Mouse (Mus musculus) layer of hippocampus, adult 2 months (tissue): ENCODE data around the gene Nrip3. TPM values are rescaled to one million over a fixed set of nuclear protein-coding genes. Genes with fewer than 3 reads are reported as not detected.

Source experiments
- DNase-seq, 2 experiments: peaks; one replicate each; pipeline ENCODE4 v3.0.0; 2022; ENCODE audit warnings: low spot score in 2 of 2
- H3K27ac ChIP-seq: fragments of 200-600 bp; 2 replicates; pipeline ENCODE4 v1.8.1; 2022
- H3K4me3 ChIP-seq: fragments of 200-600 bp; 2 replicates; pipeline ENCODE4 v1.8.1; 2022; ENCODE audit warnings: mild to moderate bottlenecking
- CTCF ChIP-seq: fragments of 200-600 bp; conservative IDR thresholded peaks from 2 replicates; pipeline ENCODE4 v1.8.1; 2022; ENCODE audit warnings: antibody characterized with exemption, mild to moderate bottlenecking, moderate library complexity
- total RNA-seq, 2 experiments: library from RNA; stranded (reverse); gene quantifications; 2 replicates each; pipeline ENCODE4 v1.2.3; 2021

The Nrip3 gene
- total RNA-seq, 2 experiments from 2014 or later = 229 to 234 TPM

- no peak for TF ChIP-seq CTCF
- Histone ChIP-seq H3K27ac (no peak overlapping the region), H3K4me3 (no peak overlapping the region)
- DNase-seq = no peak
These were observed 69.6 kb downstream of the Nrip3 start for GRCm38 (mm10) chr7:109712198-109712597.

GRCm38 (mm10) chr7:109710069-109710468, 71.8 kb downstream of the Nrip3 start:
- DNase-seq = no peak
- Histone ChIP-seq H3K27ac (peak overlapping the region; percentile 64; the same call in 1 of the 2 replicates), H3K4me3 (no peak overlapping the region)
- TF ChIP-seq CTCF = no peak

GRCm38 (mm10) chr7:109708961-109709382, 72.9 kb downstream of the Nrip3 start:
- peak overlapping the region; percentile 64 for H3K27ac ChIP-seq
- TF ChIP-seq CTCF = no peak
- H3K4me3 ChIP-seq = no peak overlapping the region
- DNase-seq = no peak

Other genes starting within 250 kb of the Nrip3 start
- gene St5, start 78.4 kb downstream of the Nrip3 start, total RNA-seq = 10 to 100 TPM; 49.0 to 53.9 TPM
- 1 to 10 TPM; 4.1 to 6.3 TPM for gene Akip1, start 78.3 kb downstream of the Nrip3 start, total RNA-seq
- gene BC051019, start 58.2 kb downstream of the Nrip3 start, total RNA-seq = under 1 TPM in 1 of 2 experiments, not detected in 1; 0.23 TPM
- gene Ascl3, start 50.3 kb downstream of the Nrip3 start, total RNA-seq = not detected
- 100 to 1,000 TPM; 101 to 102 TPM for gene Tmem9b, start 29.1 kb downstream of the Nrip3 start, total RNA-seq
- 1 to 10 TPM; 2.1 TPM for gene Scube2, start 83.7 kb upstream of the Nrip3 start, total RNA-seq
- 100 to 1,000 TPM; 211 to 212 TPM for gene Dennd5a, start 178.4 kb upstream of the Nrip3 start, total RNA-seq
- 10 to 100 TPM; 43.9 to 45.3 TPM for gene Tmem41b, start 204.9 kb upstream of the Nrip3 start, total RNA-seq
- gene Ipo7, start 236.2 kb upstream of the Nrip3 start, total RNA-seq = 100 to 1,000 TPM in 1 of 2 experiments, 10 to 100 TPM in 1; 97.9 to 101 TPM